Mouse (Mus musculus) urinary bladder, postnatal 14 days (tissue): ENCODE measurements around the gene Robo1.

Experiments
- DNase-seq: peaks from one replicate; pipeline ENCODE4 v3.0.0; 2021; ENCODE audit warnings: low spot score

Robo1 gene

DNA sequence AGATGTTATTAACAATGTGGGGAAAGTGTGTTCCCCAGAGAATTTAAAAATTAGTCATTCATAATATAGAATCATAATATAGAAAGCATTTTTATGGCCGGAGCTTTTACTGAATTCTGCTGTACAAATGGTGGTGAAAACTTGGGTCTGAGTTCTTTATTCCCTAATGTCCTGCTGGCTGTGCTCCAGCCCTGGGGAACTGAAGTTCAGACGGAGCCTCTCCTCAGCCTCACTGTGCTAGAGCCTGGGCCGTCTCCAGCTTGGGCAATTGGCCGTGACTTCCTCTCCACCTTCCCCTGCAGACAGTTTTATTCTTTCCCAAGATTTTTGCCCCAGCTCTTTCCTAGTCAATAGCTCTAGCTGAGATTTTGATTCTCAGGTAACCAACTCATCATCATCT is 429.0 kb downstream of the Robo1 start:
- peak; percentile 9 for DNase-seq

DNA sequence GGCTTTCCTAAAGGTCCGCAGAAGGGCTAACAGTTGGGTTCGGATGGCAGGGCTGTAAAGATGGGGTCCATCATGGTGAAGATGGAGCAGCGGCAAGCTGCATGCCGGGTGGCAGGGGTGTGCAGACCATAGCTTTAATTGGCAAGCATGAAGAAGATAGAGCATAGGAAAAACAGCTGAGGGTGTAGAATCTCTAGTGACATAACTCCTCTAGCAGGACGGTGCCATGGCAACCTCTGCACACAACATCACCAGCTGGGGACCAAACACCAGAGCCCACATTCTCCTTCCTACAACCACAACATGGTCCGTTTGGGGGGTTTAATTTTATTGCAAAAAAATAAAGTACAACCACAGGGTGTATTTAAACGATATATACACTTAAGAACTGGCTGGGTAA is 432.1 kb downstream of the Robo1 start:
- no peak for DNase-seq

DNA sequence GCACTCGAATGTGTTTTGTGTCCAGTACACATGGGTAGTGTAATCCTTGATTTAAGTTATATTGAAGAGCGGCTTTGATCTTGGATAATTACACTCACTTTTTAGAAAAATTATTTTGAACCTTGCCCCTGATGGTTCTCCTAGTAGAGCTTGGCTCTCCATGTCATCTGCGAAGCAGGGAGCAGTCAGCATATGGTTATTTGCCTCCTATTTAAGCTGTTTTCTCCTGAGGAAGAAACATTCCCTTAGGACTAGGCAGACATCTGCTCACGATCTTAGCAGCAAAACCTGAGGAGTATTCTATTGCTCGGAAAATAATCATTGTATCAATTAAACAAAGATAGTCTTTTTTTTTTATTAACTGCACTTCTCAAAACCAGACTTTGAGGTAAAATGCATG is 439.6 kb downstream of the Robo1 start:
- no peak for DNase-seq

DNA sequence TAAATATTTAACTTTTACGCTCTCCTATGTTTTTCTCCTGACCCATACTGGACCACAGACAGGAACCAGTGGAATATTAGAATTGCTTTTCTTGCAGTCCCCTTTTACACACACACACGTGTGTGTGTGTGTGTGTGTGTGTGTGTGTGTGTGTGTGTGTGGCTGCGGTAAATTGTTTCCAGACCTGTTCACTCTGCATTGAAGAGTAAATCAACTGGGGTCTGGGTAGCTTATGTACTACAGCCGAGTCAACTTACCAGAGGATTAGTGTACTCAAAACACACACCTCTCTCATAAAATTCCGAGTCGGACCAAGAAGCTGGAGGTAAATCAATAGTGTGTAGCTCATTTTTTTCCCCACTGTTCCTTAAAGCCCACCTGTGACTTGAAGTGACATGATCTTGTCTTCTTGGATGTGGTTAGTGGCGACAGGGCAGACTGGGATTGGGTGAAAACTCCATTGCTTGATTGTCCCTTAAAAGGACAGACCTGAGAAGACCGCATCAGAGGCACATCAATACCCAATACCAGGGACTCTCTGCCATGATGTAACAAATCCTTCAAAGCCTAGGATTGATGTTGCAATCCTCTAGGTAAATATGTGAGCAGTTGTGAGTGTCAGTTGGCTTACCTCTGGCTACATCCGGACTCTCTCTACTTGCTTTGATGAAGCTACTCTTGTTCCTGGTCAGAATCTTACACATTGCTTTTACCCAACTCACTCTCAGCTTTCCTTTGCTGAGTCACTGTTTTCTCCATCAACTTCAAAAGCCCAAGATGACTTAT is 457.2 kb downstream of the Robo1 start:
- no peak for DNase-seq

DNA sequence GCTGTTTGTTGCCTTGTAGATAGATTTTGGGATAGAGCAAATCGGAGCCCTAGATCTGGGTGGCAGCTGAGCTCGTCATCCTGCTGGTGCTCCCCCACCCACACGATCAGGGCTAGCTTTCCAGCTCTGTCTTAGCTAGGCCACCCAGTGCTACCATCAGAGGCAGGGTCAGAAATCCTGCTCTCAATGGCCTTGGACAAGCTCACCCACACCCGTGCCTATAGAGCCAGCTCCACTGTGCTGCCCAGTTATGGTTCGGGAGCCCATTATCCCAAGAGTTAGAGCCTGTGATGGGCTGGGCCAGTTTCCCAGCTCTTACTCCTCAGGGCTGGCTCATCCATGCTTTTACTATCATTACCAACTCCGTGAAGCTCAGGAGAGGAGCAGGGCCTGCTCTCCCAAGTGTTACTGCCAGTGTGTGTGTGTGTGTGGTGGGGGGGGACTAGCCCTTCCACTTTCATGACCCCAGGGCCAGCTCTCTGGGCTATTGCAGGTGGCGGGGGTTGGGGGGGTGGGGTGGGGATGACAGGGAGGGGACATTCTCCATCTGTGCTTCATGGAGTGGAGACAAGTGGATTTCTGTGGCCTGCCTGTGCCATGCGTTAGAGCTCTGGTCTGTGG is 461.2 kb downstream of the Robo1 start:
- no peak for DNase-seq

DNA sequence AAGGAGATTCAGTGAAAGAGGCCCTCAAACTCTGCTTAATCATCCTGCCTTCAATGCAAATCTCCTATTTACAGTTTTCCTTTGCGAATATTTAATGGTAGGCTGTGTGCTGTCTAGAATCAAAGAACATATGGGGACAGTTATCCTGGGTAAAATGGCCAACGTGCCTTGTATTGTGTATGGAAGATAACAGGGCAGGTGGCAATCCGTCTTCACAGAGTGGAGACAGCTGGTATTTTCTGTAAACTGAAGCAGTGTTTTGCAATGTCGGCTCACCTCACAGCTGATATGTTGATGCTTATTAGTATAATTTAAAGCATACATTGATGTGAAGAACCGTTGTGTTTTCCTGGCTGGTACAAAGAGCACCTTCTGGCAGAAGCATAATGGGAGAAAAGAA is 464.2 kb downstream of the Robo1 start:
- no peak for DNase-seq

DNA sequence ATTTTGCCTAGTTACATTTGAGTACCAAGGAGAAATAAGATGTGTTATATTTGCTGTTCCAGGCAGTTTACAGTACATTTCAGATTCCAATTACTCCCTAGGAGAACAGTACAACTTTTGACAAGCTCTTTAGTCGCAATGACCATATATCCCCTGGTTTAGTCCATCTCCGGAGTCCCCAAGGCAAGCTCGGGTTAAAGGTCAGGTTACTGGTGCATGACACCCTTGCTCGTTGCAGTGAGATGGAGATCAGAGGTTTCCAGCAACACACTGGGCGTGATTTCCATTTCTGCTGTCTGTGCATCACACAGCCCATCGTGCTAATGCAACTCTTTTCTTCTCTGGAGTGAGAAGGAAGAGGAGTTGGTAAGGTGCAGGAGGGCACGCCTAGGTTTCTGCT is 464.9 kb downstream of the Robo1 start:
- no peak for DNase-seq

DNA sequence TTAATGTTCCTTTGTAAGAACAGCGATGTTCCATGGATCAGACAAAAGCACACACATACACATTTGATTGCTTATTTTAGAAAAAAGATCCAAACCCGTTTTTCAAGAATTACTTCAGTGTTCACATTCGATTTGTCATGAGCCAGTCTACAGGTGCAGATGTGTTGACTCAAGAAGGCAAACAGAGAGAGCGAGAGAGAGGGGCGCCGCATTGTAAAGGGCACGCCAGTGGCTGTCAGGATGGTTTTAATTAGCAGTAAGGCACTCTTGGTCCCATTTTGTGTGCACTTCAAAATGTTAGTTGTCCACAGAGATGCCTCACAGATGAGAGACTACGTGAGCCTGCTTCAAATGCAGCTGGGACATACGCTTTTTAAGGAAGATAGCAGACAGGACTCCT is 470.4 kb downstream of the Robo1 start:
- peak; percentile 8 for DNase-seq

DNA sequence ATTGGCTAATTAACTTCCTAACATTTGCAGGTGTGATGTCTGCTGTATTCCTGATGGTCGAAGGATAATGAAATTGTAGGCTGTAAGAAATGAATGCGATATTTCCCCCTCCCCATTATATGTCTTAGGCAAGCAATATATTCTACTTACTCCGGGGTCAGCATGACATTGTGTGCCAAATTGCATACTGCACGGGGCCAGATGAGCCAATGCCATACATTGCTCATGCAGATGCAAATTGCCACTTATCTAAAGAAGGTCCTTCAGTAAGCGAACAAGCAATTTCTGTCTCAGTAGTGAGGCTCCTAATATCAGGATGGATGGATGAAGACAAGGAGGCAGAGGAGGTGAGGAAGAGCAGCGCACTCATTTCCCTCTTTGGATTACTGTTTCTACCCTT is 474.1 kb downstream of the Robo1 start:
- DNase-seq: no peak

DNA sequence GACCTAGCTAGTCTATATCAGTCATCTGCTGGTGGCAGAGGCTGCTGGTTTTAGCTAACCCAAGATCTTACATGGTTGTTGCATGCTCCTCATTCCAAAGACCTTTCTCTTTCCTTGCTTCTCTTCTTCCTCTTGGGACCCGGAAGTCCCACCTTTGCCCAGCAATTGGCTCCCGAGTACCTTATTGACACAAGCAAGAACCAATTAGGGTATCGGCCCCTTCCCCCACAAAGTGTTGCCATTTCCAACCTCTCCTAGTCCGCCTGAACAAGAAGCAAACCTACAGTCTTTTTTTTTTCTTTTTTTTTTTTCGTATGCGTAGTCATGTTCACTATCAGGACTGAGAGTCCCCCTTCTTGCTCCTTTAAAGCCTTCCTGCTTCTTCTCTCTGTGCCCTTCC is 478.0 kb downstream of the Robo1 start:
- no peak for DNase-seq

DNA sequence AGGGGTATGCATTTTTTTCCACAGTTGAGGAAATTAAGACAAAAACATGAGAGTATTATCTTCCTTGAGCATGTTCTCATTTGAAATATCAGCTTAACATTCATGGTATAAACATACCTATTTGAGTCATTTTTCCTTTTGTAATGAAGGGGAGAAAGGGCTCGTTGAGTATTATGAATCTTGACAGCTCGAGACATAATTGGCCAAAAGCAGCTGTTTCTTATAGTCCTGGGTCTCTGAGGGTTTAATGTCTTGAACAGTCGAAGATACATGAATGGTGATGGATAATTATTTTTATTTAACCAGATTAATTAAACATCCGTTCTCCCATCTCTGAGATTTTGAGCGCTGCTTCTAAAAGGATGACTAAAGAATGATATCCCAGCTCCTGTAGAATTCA is 478.5 kb downstream of the Robo1 start:
- DNase-seq: no peak

DNA sequence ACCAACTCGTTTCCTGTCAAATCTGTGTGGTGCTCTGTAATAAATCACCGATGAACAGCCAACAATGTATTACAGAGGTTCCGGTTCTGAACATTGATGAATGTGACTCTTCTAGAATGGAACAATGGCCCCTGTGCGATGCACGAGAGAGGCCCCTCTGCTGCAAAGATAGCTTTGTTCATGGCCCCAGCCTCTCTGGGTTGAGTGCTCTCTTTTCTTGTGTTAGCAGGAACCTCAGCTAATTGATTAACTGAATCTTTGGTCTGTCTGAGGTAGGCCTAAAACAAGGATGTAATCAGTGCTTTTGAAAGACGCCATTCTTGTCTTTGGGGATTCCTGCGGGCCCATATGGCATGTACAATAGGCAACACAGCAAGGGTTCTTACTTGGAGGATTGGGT is 479.9 kb downstream of the Robo1 start:
- DNase-seq: no peak

DNA sequence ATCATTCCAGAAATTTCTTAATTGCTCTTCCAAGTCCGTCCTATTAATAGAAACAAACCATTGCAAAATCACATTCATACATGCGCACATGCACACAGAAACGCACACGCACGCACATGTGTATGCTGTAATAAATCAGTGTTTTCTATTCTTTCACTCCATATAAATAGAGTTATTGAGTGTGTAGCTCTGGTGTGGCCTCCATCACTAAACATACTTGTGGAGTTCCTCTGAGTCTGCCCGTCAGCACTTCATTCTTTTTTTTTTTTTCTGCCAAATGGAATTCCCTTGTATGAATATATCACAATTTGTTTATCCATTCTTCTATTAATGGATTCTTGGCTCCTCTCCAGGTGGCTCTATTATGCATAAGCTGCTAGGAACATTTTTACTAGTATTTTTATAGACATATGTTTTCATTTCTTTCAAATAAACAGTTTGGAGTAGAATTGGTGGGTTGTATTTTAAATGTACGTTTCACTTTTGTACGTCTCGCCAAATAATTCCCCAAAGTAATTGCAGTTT is 483.1 kb downstream of the Robo1 start:
- no peak for DNase-seq

DNA sequence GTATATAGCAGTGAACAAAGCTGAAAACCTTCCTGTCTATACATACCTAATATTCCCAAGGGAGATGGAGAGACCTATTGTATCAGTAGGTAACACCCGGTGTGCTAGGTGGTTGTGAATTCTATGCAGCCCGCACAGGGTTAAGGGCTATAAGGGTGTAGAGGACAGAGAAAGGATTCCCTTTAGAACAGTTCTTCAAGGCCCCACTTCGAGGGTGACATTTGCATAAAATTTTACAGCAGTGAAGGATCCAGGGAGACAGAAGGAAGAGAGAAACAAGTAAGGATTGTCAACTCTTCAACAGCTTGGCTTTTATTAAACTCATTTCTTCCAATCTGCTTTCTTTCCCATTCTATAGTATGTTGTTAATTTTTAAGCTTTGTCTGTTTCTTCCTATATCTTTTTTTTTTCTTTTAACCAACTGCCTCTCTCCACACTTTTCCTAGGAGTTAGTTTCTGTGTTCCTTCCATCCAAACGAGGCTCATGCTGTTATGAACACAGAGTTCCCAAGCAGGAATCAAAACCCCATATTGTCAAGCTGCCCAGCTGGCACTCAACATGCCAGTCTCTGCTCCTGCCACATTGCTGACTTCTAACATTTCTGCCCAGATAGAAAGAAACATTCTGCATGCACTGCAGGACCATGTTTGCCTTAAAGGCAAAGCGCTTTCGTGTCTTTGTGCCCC is 486.7 kb downstream of the Robo1 start:
- DNase-seq: no peak

DNA sequence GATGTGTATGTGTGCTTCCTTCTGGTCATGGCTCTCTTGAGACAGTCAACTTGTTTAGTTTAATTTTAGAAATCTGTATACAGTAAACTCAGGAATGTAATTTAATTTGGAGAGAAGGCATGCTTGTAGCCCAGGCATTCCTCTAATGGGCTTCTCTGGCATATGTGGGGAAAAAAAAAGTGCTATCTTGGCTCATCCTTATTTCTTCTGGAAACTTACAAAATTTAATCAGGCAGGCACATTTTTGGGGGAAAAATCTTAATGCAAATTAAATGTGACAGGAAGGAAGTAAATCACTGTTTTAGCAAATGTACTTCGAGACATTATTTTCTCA is 487.2 kb downstream of the Robo1 start:
- no peak for DNase-seq

DNA sequence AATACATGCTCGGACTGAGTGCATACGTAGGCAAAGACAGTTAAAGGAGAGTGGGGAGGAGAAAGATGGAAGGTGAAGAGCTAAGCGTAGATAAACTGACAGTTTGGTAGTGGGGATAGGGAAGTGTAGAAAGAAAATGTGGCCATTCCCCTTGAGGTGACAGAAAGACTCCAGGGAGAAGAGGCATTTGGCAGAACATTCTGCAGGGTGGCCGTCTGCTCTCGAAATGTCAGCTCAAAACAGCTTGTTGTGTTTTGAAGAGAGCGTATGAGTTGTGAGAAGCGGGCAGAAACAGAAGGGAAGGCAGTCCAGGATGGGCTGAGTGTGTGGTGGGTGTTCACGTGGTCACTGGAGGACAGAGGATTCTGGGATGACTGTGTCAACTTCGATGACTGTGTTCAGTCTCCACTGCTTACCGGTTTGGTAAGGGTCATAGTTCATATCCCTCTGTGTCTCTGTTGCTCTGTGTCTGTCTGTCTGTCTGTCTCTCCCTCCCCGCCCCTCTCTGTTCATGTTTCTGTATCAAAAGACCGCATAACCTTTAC is 490.4 kb downstream of the Robo1 start:
- no peak for DNase-seq

DNA sequence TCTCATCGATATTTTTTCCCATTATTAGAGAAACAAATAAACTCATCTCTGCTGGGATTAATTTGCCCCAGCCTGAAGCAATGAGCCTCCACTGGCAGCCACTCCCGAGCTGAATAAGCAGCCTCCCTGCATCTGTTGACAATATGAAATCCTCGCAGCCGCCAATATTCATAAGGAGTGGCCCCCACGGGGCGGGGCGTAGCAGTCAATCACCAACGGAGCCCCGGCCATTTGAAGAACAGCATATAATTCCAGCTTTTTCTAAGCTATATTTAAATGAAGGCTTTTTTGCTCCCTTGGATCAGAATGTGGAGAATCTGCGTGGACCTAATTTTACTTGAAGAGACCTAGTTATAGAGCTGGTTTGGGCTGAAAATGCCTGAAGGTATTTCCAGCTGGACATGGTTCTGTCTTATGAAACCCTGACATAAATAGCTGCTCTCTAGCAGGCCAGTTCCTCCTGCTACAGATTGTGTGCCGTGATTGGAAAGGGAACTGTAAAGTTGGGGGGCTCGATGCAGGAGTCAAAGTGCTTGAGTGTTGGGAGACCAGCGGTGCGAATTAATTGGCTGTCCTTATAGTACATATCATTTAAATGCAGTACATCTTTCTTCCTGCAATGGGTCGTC is 492.1 kb downstream of the Robo1 start:
- peak; percentile 20 for DNase-seq

DNA sequence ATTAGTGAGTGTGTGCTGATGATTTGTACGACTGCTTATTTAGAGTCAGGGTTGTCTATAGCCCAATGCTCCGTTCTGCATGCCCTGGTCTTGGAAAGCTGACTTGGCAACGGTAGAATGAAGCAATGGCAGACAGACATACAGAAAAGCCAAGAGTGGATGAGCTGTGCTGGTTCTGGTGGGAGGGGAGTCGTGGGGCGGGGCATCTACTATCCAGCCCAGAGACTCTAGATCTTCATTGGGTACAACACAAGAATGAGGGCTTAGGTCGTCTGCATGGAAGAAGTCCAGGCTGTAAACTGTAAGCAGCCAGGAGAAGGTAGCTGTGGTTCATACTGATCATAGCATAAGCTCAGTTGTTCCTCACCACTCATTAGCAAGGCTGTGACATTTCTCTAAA is 492.7 kb downstream of the Robo1 start:
- DNase-seq: no peak

DNA sequence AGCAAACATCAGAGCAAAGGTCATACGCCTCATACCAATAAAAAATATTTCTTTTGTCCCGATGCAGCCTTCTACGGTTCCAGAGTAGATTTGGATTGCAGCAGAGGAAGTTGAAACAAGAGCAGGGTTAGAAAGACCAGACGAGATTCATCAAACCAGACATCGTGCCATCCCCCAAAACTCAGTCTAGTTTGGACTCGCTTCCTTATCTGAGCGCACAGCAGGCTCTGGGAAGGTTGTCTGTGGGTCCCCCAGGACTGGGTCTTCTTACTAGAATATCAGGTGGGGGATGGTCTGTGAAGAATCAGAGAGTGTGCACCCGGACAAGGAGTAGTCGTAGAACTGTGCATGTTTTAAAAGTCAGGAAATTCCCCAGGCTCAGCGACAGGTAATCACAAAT is 500.2 kb downstream of the Robo1 start:
- DNase-seq: peak; percentile 6

DNA sequence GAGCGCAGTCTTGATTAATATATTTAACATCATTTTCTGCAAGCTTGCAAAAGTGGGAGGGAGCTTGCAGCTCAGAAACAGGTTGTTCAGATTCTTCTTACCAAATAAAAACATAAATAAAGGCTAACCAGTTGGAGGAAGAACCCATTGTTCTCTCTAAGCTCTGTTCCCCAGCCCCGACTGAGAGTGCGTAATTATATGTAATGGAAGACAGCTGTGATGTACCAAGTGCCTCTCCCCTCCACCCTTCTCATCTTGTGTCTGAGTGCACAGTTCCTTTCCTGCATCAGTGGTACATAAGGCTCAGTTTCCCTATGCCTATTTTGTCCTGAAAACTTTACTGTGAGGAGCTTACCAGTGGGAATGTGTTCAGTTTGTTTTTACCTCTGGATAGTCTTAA is 502.8 kb downstream of the Robo1 start:
- no peak for DNase-seq

DNA sequence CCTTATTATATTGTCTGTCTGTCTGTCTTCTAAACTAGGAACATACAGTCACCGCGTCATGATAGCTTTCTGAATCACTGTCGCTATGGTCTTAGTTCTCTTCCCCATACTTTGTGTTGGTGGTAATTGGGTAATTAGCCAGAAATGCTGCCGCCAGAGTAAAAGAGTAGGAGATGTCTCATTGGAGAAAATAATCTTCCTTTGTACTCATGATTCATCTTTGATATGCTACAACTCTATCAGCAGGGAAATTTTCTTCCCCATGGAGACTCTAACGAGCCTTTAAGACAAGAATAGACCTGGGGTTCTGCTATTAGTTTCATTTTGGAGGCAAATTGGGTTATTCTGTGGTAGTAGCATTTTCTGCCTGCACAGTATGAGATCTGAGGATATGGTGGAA is 503.4 kb downstream of the Robo1 start:
- DNase-seq: no peak

DNA sequence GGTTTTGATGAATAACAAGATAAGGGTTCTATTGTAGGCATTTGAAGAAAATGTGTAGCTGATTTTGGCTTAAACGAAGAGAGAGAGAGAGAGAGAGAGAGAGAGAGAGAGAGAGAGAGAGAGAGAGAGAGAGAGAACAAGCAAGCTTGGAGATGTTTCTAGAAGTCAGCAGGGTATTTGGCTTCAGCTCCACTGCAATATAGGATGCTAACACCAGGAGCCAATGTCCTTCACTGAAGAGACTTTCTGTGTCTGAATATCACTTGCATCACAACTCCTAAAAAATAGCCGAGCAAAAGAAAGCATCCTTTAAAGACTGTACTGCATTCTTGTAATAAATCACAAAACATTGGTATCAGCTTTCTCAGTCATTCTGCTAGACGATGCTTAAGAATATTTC is 503.8 kb downstream of the Robo1 start:
- no peak for DNase-seq

DNA sequence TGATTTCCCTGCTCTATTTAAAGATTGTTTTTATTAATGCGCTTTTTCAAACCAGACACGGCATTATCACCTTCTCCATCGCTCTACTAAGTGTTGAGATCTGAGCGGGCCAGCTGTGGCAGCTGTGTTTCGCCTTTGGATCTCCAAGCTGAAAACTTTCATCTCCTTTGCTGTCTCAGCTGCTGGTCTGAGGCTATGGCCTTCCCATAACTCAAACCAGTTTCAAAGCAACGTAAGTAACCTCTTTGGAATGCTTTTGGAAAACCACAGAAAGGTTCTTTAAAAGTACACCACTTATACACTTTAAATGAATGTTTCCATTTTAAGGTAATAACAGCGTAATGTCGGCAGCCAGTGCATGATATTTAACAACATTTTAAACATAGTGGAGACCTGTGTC is 520.3 kb downstream of the Robo1 start:
- no peak for DNase-seq
